Mouse (Mus musculus) MEL (cell line): Measurements from ENCODE around the gene Prkag2.

Experiments used
- CTCF ChIP-seq, 3 experiments: IDR thresholded peaks in 2 of 3; conservative IDR thresholded peaks in 1 of 3; 2 replicates each; pipeline ENCODE4 v1.5.1; 2011 to 2012; ENCODE audit warnings: low read length in 3 of 3, low read depth in 2 of 3, mild to moderate bottlenecking in 2 of 3, improper control_type of control experiment in 1 of 3, inconsistent platforms in 1 of 3, mixed read lengths in 1 of 3, moderate library complexity in 1 of 3; ENCODE audit not compliant: control insufficient read depth in 1 of 3, insufficient read depth in 1 of 3, poor library complexity in 1 of 3, severe bottlenecking in 1 of 3
- EP300 ChIP-seq, 2 experiments: IDR thresholded peaks; 2 replicates each; pipeline ENCODE4 v1.6.1; 2011; ENCODE audit warnings: improper control_type of control experiment in 2 of 2, low read length in 2 of 2, low read depth in 1 of 2, mild to moderate bottlenecking in 1 of 2
- GABPA ChIP-seq: IDR thresholded peaks from 2 replicates; pipeline ENCODE4 v1.6.1; 2012; ENCODE audit warnings: low read depth, mild to moderate bottlenecking, inconsistent platforms, low read length, improper control_type of control experiment, moderate library complexity
- HCFC1 ChIP-seq: IDR thresholded peaks from 2 replicates; pipeline ENCODE4 v1.6.1; 2012; ENCODE audit warnings: low read depth, mild to moderate bottlenecking, inconsistent platforms, low read length, improper control_type of control experiment, moderate library complexity
- KAT2A ChIP-seq: conservative IDR thresholded peaks from 2 replicates; pipeline ENCODE4 v1.6.1; 2012; ENCODE audit warnings: low read depth, low read length, improper control_type of control experiment, inconsistent platforms
- MAX ChIP-seq: IDR thresholded peaks from 2 replicates; pipeline ENCODE4 v1.6.1; 2011; ENCODE audit warnings: low read length, improper control_type of control experiment
- MXI1 ChIP-seq: IDR thresholded peaks from 2 replicates; pipeline ENCODE4 v1.6.1; 2011; ENCODE audit warnings: mild to moderate bottlenecking, low read depth, low read length, improper control_type of control experiment
- TAL1 ChIP-seq: IDR thresholded peaks from 2 replicates; pipeline ENCODE4 v1.6.1; 2012; ENCODE audit warnings: mild to moderate bottlenecking, inconsistent platforms, low read length, moderate library complexity, mixed read lengths
- USF1 ChIP-seq: IDR thresholded peaks from 2 replicates; pipeline ENCODE4 v1.6.1; 2014; ENCODE audit warnings: low read depth, mild to moderate bottlenecking, inconsistent platforms, low read length, improper control_type of control experiment, moderate library complexity
- USF2 ChIP-seq, 2 experiments: IDR thresholded peaks; 2 replicates each; pipeline ENCODE4 v1.6.1; 2011 to 2012; ENCODE audit warnings: improper control_type of control experiment in 2 of 2, low read length in 2 of 2, borderline replicate concordance in 1 of 2, inconsistent platforms in 1 of 2, low read depth in 1 of 2, mild to moderate bottlenecking in 1 of 2; ENCODE audit not compliant: insufficient read depth in 1 of 2

GRCm38 (mm10) chr5:25019221-25019620 lies 81.2 kb downstream of the Prkag2 start:
- TF ChIP-seq CTCF (IDR thresholded peaks at IDR 0.05 in 2 of 3, conservative IDR thresholded peaks at IDR 0.05 in 1 of 3; ENCODE audit: control insufficient read depth in 1 of 3, insufficient read depth in 1 of 3, low read depth in 2 of 3, low read length in 3 of 3, poor library complexity in 1 of 3, severe bottlenecking in 1 of 3) (no peak), MAX (no peak), HCFC1 (no peak), TAL1 (no peak), GABPA (no peak), USF2 (IDR thresholded peaks at IDR 0.05; ENCODE audit: borderline replicate concordance in 1 of 2, insufficient read depth in 1 of 2, low read depth in 1 of 2, low read length in 2 of 2) (no peak), KAT2A (no peak), MXI1 (no peak), USF1 (no peak), EP300 (IDR thresholded peaks at IDR 0.05; ENCODE audit: low read depth in 1 of 2, low read length in 2 of 2) (no peak)
